Mouse (Mus musculus): ENCODE measurements around the gene Tnfrsf22. TPM values are rescaled to one million over a fixed set of nuclear protein-coding genes. Genes with fewer than 3 reads are reported as not detected.

Gene Tnfrsf22
- polyA plus RNA-seq, 1 experiment from 2014 or later, result 9.5 TPM

DNA sequence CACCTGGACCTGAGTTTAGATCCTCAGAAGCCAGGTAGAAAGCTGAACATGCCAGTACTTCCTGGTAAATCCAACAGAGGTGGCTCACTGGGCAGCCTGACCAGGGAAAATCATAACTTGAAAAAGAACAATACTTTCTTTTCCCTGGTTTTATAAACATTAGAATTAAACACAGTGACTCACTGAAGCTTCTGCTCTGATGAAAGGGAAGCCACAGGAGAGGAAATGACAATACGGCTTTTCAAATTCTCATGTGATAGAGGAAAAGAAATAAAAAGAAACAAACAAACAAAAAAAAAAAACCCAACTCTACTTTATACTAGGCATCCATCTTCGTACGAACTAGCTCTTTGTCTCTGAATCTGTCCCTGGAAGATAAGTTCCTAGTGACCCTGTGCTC lies 24.9 kb downstream of the Tnfrsf22 start:
- Histone ChIP-seq H3K27ac (ENCODE audit: low read depth, low read length) (no peak overlapping the region), H3K4me1 (ENCODE audit: control insufficient read depth, insufficient read depth, low read length) (no peaks in the 10 kb centered on the region), H3K4me2 (no peak overlapping the region), H3K9me3 (ENCODE audit: control insufficient read depth, low read length) (no peaks in the 10 kb centered on the region), H3K9ac (ENCODE audit: low read length) (no peak overlapping the region), H3K4me3 (ENCODE audit: low read depth, low read length) (no peak overlapping the region), H3K27me3 (ENCODE audit: control insufficient read depth, insufficient read depth, low read length) (no peaks in the 10 kb centered on the region), H3K36me3 (ENCODE audit: control insufficient read depth, insufficient read depth, low read length) (no peaks in the 10 kb centered on the region)
- ATAC-seq (ENCODE audit: low FRiP score) (no peak), DNase-seq (ENCODE audit: low spot score, missing footprints) (no peak)
- 80% methylated on average over 3 of the region's 3 CpGs for WGBS

- ATAC-seq (ENCODE audit: low FRiP score), result no peak
- WGBS, result 78% methylated on average over 1 of the region's 1 CpGs
- no peak overlapping the region for H3K27ac ChIP-seq (ENCODE audit: low read depth, low read length)
- H3K27me3 ChIP-seq (ENCODE audit: control insufficient read depth, insufficient read depth, low read length), result no peaks in the 10 kb centered on the region
- no peak for DNase-seq (ENCODE audit: low spot score, missing footprints)
- H3K4me1 ChIP-seq (ENCODE audit: control insufficient read depth, insufficient read depth, low read length), result no peaks in the 10 kb centered on the region
- H3K4me3 ChIP-seq (ENCODE audit: low read depth, low read length), result no peak overlapping the region
- no peaks in the 10 kb centered on the region for H3K36me3 ChIP-seq (ENCODE audit: control insufficient read depth, insufficient read depth, low read length)
- no peaks in the 10 kb centered on the region for H3K9me3 ChIP-seq (ENCODE audit: control insufficient read depth, low read length)
- H3K4me2 ChIP-seq, result no peak overlapping the region
- H3K9ac ChIP-seq (ENCODE audit: low read length), result no peak overlapping the region
Observed at GRCm38 (mm10) chr7:143620951-143621350, 28.5 kb downstream of the Tnfrsf22 start.

DNA sequence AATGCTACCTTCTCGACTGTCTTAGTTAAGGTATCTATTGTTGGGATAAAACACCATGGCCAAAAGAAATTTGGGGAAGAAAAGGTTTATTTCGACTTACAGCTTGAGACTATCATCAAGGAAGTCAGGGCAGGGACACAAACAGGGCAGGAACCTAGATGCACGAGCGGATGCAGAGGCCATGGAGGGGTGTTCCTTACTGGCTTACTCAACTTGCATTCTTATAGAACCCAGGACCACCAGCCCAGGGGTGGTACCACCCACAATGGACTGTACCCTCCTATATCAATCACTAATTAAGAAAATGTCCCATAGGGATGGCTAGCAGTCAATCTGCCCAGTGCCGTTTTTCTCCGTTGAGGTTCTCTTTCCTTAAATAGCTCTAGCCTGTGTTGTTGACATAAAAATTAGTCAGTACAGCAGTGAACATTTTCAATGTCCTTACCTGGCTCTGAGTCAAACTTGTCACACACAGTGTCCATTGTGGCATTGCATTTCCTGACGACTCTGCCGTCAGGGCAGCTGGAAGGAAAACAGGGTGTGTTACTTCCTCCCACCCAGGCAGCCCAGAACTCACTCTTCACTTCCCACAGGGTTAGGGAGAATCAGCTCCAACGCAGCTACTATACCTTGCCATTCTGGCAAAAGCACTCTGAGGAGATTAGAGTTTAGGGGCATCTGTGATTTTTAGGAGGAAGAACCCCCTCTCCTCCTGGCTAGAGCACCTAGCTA lies 34.9 kb downstream of the Tnfrsf22 start:
- H3K9me3 ChIP-seq (ENCODE audit: control insufficient read depth, low read length), result no peaks in the 10 kb centered on the region; the same call in 1 of the 2 replicates
- DNase-seq (ENCODE audit: low spot score, missing footprints) (no peak), ATAC-seq (ENCODE audit: low FRiP score) (no peak)
- H3K27ac ChIP-seq (ENCODE audit: low read depth, low read length), result no peak overlapping the region
- no peak overlapping the region for H3K4me3 ChIP-seq (ENCODE audit: low read depth, low read length)
- 75% methylated on average over 9 of the region's 9 CpGs for WGBS
- H3K4me2 ChIP-seq, result no peak overlapping the region
- H3K36me3 ChIP-seq (ENCODE audit: control insufficient read depth, insufficient read depth, low read length), result no peaks in the 10 kb centered on the region
- no peaks in the 10 kb centered on the region for H3K4me1 ChIP-seq (ENCODE audit: control insufficient read depth, insufficient read depth, low read length)
- H3K27me3 ChIP-seq (ENCODE audit: control insufficient read depth, insufficient read depth, low read length), result no peaks in the 10 kb centered on the region
- no peak overlapping the region for H3K9ac ChIP-seq (ENCODE audit: low read length)

DNA sequence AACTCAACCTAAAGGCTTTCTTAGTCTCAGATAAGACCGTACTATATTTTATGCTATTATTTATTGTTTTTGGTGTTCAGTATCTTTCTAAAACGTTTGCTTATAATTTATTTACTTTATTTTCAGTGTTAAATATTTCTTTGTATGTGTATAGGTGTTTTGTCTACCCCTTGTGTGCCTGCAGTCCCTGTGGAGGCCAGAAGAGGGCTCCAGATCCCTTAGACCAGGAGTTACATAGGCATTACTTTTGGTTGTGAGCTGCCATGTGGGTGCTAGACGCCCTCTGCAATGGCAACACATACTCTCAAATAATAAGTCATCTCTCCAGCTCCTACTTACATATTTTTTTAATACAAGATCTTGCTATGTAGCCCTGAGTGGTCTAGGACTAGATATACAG lies 37.2 kb downstream of the Tnfrsf22 start:
- DNase-seq (ENCODE audit: low spot score, missing footprints), result no peak

DNA sequence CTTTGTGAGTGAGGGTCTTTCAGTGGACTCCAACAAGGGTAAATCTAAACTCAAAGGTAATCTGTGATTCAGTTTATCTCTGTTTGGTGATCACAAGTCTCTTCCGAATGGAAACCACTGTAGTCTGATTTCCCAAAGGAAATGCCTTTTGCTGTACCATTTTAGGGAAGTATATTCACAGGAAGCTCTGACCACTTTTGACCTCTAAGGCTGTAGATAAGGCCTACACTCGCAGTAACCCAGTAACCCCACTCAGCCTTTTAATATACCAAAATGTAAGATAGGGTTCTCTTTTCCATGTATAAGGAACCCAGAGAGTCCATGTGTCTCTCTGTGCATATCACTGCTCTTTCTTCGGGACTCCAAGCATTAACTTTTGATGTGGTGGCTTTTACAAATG lies 44.1 kb downstream of the Tnfrsf22 start:
- Histone ChIP-seq H3K4me1 (ENCODE audit: control insufficient read depth, insufficient read depth, low read length) (no peaks in the 10 kb centered on the region), H3K27me3 (ENCODE audit: control insufficient read depth, insufficient read depth, low read length) (no peaks in the 10 kb centered on the region), H3K36me3 (ENCODE audit: control insufficient read depth, insufficient read depth, low read length) (no peaks in the 10 kb centered on the region), H3K4me2 (no peak overlapping the region), H3K9me3 (ENCODE audit: control insufficient read depth, low read length) (no peaks in the 10 kb centered on the region), H3K4me3 (ENCODE audit: low read depth, low read length) (no peak overlapping the region), H3K27ac (ENCODE audit: low read depth, low read length) (no peak overlapping the region), H3K9ac (ENCODE audit: low read length) (no peak overlapping the region)
- WGBS, result 84% methylated on average over 3 of the region's 3 CpGs
- ATAC-seq (ENCODE audit: low FRiP score), result no peak
- DNase-seq (ENCODE audit: low spot score, missing footprints), result no peak

More for the DNA sequence above, 37.2 kb downstream of the Tnfrsf22 start:
- H3K9me3 ChIP-seq (ENCODE audit: control insufficient read depth, low read length), result no peaks in the 10 kb centered on the region; the same call in 1 of the 2 replicates
- H3K27ac ChIP-seq (ENCODE audit: low read depth, low read length), result no peak overlapping the region
- no peaks in the 10 kb centered on the region for H3K4me1 ChIP-seq (ENCODE audit: control insufficient read depth, insufficient read depth, low read length)
- 61% methylated on average over 3 of the region's 3 CpGs for WGBS
- no peaks in the 10 kb centered on the region for H3K36me3 ChIP-seq (ENCODE audit: control insufficient read depth, insufficient read depth, low read length)
- ATAC-seq (ENCODE audit: low FRiP score), result no peak
- H3K27me3 ChIP-seq (ENCODE audit: control insufficient read depth, insufficient read depth, low read length), result no peaks in the 10 kb centered on the region
- H3K9ac ChIP-seq (ENCODE audit: low read length), result no peak overlapping the region
- no peak overlapping the region for H3K4me3 ChIP-seq (ENCODE audit: low read depth, low read length)
- no peak overlapping the region for H3K4me2 ChIP-seq

- H3K4me1 ChIP-seq (ENCODE audit: control insufficient read depth, insufficient read depth, low read length), result no peaks in the 10 kb centered on the region
- no peak overlapping the region for H3K9ac ChIP-seq (ENCODE audit: low read length)
- H3K27ac ChIP-seq (ENCODE audit: low read depth, low read length), result no peak overlapping the region
- no peak overlapping the region for H3K4me3 ChIP-seq (ENCODE audit: low read depth, low read length)
- 85% methylated on average over 2 of the region's 2 CpGs for WGBS
- DNase-seq (ENCODE audit: low spot score, missing footprints), result no peak
- no peaks in the 10 kb centered on the region for H3K36me3 ChIP-seq (ENCODE audit: control insufficient read depth, insufficient read depth, low read length)
- no peak for ATAC-seq (ENCODE audit: low FRiP score)
- H3K4me2 ChIP-seq, result no peak overlapping the region
- no peaks in the 10 kb centered on the region for H3K9me3 ChIP-seq (ENCODE audit: control insufficient read depth, low read length)
- H3K27me3 ChIP-seq (ENCODE audit: control insufficient read depth, insufficient read depth, low read length), result no peaks in the 10 kb centered on the region
Observed at GRCm38 (mm10) chr7:143604889-143605288, 44.6 kb downstream of the Tnfrsf22 start.

- Histone ChIP-seq H3K9me3 (ENCODE audit: control insufficient read depth, low read length) (no peaks in the 10 kb centered on the region), H3K4me1 (ENCODE audit: control insufficient read depth, insufficient read depth, low read length) (peaks cover 6% of the 10 kb centered on the region), H3K27me3 (ENCODE audit: control insufficient read depth, insufficient read depth, low read length) (no peaks in the 10 kb centered on the region), H3K36me3 (ENCODE audit: control insufficient read depth, insufficient read depth, low read length) (no peaks in the 10 kb centered on the region), H3K27ac (ENCODE audit: low read depth, low read length) (no peak overlapping the region), H3K4me3 (ENCODE audit: low read depth, low read length) (no peak overlapping the region), H3K4me2 (no peak overlapping the region), H3K9ac (ENCODE audit: low read length) (no peak overlapping the region)
- no peak for DNase-seq (ENCODE audit: low spot score, missing footprints)
- no peak for ATAC-seq (ENCODE audit: low FRiP score)
- 79% methylated on average over 2 of the region's 2 CpGs for WGBS
Observed at GRCm38 (mm10) chr7:143601705-143602104, 47.8 kb downstream of the Tnfrsf22 start.

DNA sequence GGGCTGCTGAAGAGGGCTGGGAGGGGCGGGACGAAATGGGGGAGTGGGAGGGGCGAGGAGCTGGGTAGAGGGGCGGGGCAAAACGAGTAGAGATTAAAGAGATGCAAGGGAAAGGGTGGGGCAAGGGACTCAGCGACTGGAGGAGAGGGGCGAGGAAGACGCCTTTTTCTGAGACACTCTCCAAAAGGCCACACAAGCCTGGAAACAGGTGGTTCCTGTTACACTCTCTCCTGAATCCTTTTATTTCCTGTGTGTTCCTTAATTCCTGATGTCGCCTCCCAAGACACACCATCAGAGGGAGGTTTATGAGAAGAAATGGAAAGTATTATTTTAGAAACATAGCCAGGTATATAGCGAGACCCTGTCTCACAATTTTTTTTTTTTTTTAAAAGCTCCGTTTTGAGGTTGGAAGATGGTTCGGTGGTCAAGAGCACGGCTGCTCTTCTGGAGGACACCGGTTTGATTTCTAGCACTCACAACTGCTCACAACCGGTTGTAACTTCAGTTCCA lies 49.2 kb downstream of the Tnfrsf22 start:
- Histone ChIP-seq H3K27ac (ENCODE audit: low read depth, low read length) (no peak overlapping the region), H3K36me3 (ENCODE audit: control insufficient read depth, insufficient read depth, low read length) (no peaks in the 10 kb centered on the region)

GRCm38 (mm10) chr7:143599428-143600230 lies 49.8 kb downstream of the Tnfrsf22 start, which contains the start of gene Cars:
Gene Cars (minus strand): TSS chr7:143600090.
- Histone ChIP-seq H3K4me1 (ENCODE audit: control insufficient read depth, insufficient read depth, low read length) (peaks cover 6% of the 10 kb centered on the region), H3K27me3 (ENCODE audit: control insufficient read depth, insufficient read depth, low read length) (no peaks in the 10 kb centered on the region), H3K4me2 (peak within 1 kb of the TSS; percentile 76), H3K4me3 (ENCODE audit: low read depth, low read length) (peak within 1 kb of the TSS; percentile 64), H3K36me3 (ENCODE audit: control insufficient read depth, insufficient read depth, low read length) (no peaks in the 10 kb centered on the region), H3K9ac (ENCODE audit: low read length) (peak within 1 kb of the TSS; percentile 72), H3K27ac (ENCODE audit: low read depth, low read length) (no peak within 1 kb of the TSS), H3K9me3 (ENCODE audit: control insufficient read depth, low read length) (no peaks in the 10 kb centered on the region)
- WGBS, result 2% methylated on average over 35 of the region's 35 CpGs
- DNase-seq (ENCODE audit: low spot score, missing footprints) (peak; percentile 98), ATAC-seq (ENCODE audit: low FRiP score) (peak; percentile 99)

More for the DNA sequence above, 49.2 kb downstream of the Tnfrsf22 start:
- Histone ChIP-seq H3K27me3 (ENCODE audit: control insufficient read depth, insufficient read depth, low read length) (no peaks in the 10 kb centered on the region), H3K4me1 (ENCODE audit: control insufficient read depth, insufficient read depth, low read length) (peaks cover 6% of the 10 kb centered on the region), H3K9me3 (ENCODE audit: control insufficient read depth, low read length) (no peaks in the 10 kb centered on the region), H3K4me2 (peak overlapping the region; percentile 36), H3K4me3 (ENCODE audit: low read depth, low read length) (peak overlapping the region; percentile 64), H3K9ac (ENCODE audit: low read length) (peak overlapping the region; percentile 27; the same call in 1 of the 2 replicates)
- ATAC-seq (ENCODE audit: low FRiP score) (no peak), DNase-seq (ENCODE audit: low spot score, missing footprints) (no peak)
- 8% methylated on average over 15 of the region's 15 CpGs for WGBS

Measured in midbrain, embryonic 11.5 days (tissue).